Mouse (Mus musculus) left cerebral cortex, postnatal 4 days (tissue): ENCODE measurements around the gene Scaf1. TPM values are rescaled to one million over a fixed set of nuclear protein-coding genes. Genes with fewer than 3 reads are reported as not detected.
A peak's percentile ranks its signal among the peaks of the same experiment; 100 is the strongest.

Experiments used
- DNase-seq: peaks from one replicate; pipeline ENCODE4 v3.0.0-alpha.2; 2022
- intact Hi-C: fragments of 180-260 bp; cut with DNase I; formaldehyde crosslinking; loops from one replicate; pipeline ENCODE4 v1.15.1; 2025
- total RNA-seq, 2 experiments: library from RNA; stranded (reverse); gene quantifications; 2 replicates each; pipeline ENCODE4 v1.2.3; 2021

The Scaf1 gene
- total RNA-seq, 2 experiments from 2014 or later = 154 TPM

- DNase-seq = peak; percentile 98
- intact Hi-C loops = no loop called here
These were observed 29.8 kb downstream of the Scaf1 start, which contains the start of gene Prmt1 for GRCm38 (mm10) chr7:44986192-44986878. Gene Prmt1 (minus strand): TSS chr7:44986568.

- intact Hi-C loops = no loop called here
- peak; percentile 87 for DNase-seq
These were observed 30.5 kb downstream of the Scaf1 start for GRCm38 (mm10) chr7:44985595-44986191.

- DNase-seq = no peak
- intact Hi-C loops = no loop called here
These were observed 31.4 kb downstream of the Scaf1 start for GRCm38 (mm10) chr7:44984833-44985164.

GRCm38 (mm10) chr7:44983944-44984832, 32.0 kb downstream of the Scaf1 start:
- no peak for DNase-seq
- intact Hi-C loops = no loop called here

GRCm38 (mm10) chr7:44983085-44983484, 33.1 kb downstream of the Scaf1 start:
- DNase-seq = peak; percentile 86
- intact Hi-C loops = no loop called here

GRCm38 (mm10) chr7:44981539-44981938, 34.6 kb downstream of the Scaf1 start:
- DNase-seq = no peak
- intact Hi-C loops = no loop called here

GRCm38 (mm10) chr7:44978300-44978699, 37.9 kb downstream of the Scaf1 start:
- intact Hi-C loops = no loop called here
- no peak for DNase-seq

- intact Hi-C loops = no loop called here
- DNase-seq = no peak
These were observed 41.1 kb downstream of the Scaf1 start for GRCm38 (mm10) chr7:44975117-44975419.

GRCm38 (mm10) chr7:44974383-44975116, 41.6 kb downstream of the Scaf1 start, which contains the start of gene Cpt1c:
Gene Cpt1c (minus strand): TSS chr7:44974851.
- peak; percentile 90 for DNase-seq
- intact Hi-C loops = no loop called here

GRCm38 (mm10) chr7:44973415-44974130, 42.6 kb downstream of the Scaf1 start:
- intact Hi-C loops = no loop called here
- no peak for DNase-seq

- no peak for DNase-seq
- intact Hi-C loops = no loop called here
These were observed 45.0 kb downstream of the Scaf1 start for GRCm38 (mm10) chr7:44971142-44971541.

- intact Hi-C loops = no loop called here
- DNase-seq = peak; percentile 93
These were observed 45.9 kb downstream of the Scaf1 start for GRCm38 (mm10) chr7:44970231-44970691.

- intact Hi-C loops = loop anchor here (5.0 kb wide), 1 partner anchor 39 kb away; the partner anchor contains the start of gene Ap2a1
- no peak for DNase-seq
These were observed 49.5 kb downstream of the Scaf1 start for GRCm38 (mm10) chr7:44966638-44967037.

GRCm38 (mm10) chr7:44965975-44966374, 50.2 kb downstream of the Scaf1 start:
- intact Hi-C loops = loop anchor here (5.0 kb wide), 1 partner anchor 39 kb away; the partner anchor contains the start of gene Ap2a1
- DNase-seq = no peak

GRCm38 (mm10) chr7:44964990-44965389, 51.2 kb downstream of the Scaf1 start:
- intact Hi-C loops = loop anchor here (5.0 kb wide), 1 partner anchor 38 kb away; the partner anchor contains the start of gene Ap2a1
- no peak for DNase-seq

GRCm38 (mm10) chr7:44962831-44963230, 53.3 kb downstream of the Scaf1 start:
- intact Hi-C loops = no loop called here
- DNase-seq = no peak

GRCm38 (mm10) chr7:44962337-44962736, 53.8 kb downstream of the Scaf1 start:
- intact Hi-C loops = no loop called here
- DNase-seq = no peak

GRCm38 (mm10) chr7:44960512-44960910, 55.7 kb downstream of the Scaf1 start:
- intact Hi-C loops = no loop called here
- DNase-seq = no peak

- intact Hi-C loops = no loop called here
- no peak for DNase-seq
These were observed 56.2 kb downstream of the Scaf1 start for GRCm38 (mm10) chr7:44959874-44960511.
